Comparison of ENCODE assay signal across 20 mouse cellular contexts in genomic region chr4:120158714-120159310, GRCm38 (mm10). TPM values are rescaled to one million over a fixed set of nuclear protein-coding genes. Genes with fewer than 3 reads are reported as not detected.
DNase-seq lines count a peak whose midpoint lies in the region; ATAC-seq lines count a peak whose summit lies in the region.
"Had no signal": no experiment of that assay in that cellular context is flagged by ENCODE, and none has a peak within 500 bp of the region (broad histone marks: within the 10 kb centered on the region; RNA-seq: fewer than 3 reads in every experiment).

No protein-coding gene starts in this region.

- no peak overlapping the region for H3K4me2 ChIP-seq in heart, embryonic 11.5 days
- H3K4me2 ChIP-seq in midbrain, embryonic 13.5 days (replicated peaks), result no peak overlapping the region
- H3K4me2 ChIP-seq in midbrain, embryonic 16.5 days (ENCODE audit: low read length), result no peak overlapping the region
- no peak overlapping the region for H3K4me2 ChIP-seq in heart, embryonic 14.5 days (ENCODE audit: low read length)
- H3K4me2 ChIP-seq: embryonic facial prominence, embryonic 13.5 days; heart, embryonic 15.5 days; liver, embryonic 11.5 days had no signal

- no peak for ATAC-seq in heart, embryonic 11.5 days (replicated peaks; ENCODE audit: insufficient number of reproducible peaks, low FRiP score, low TSS enrichment)
- no peak for ATAC-seq in midbrain, embryonic 13.5 days
- ATAC-seq in midbrain, embryonic 16.5 days, result no peak
- no peak for ATAC-seq in heart, embryonic 14.5 days (ENCODE audit: insufficient number of reproducible peaks, insufficient read depth, low FRiP score, low read depth)
- ATAC-seq: forebrain, embryonic 14.5 days; lung, postnatal 0 days had no signal

- H3K4me3 ChIP-seq in heart, embryonic 11.5 days (ENCODE audit: low read depth, low read length), result no peak overlapping the region
- H3K4me3 ChIP-seq in midbrain, embryonic 13.5 days (replicated peaks), result no peak overlapping the region
- no peak overlapping the region for H3K4me3 ChIP-seq in midbrain, embryonic 16.5 days (ENCODE audit: low read depth, low read length)
- no peak overlapping the region for H3K4me3 ChIP-seq in heart, embryonic 14.5 days (ENCODE audit: control insufficient read depth in 1 of 2, insufficient read depth in 1 of 2, low read depth in 1 of 2, low read length in 2 of 2)
- H3K4me3 ChIP-seq: embryonic facial prominence, embryonic 13.5 days; heart, embryonic 15.5 days had no signal

- no peak overlapping the region for H3K9ac ChIP-seq in heart, embryonic 11.5 days (ENCODE audit: low read depth, low read length)
- H3K9ac ChIP-seq in midbrain, embryonic 13.5 days (replicated peaks), result peak overlapping the region; percentile 28; the same call in 1 of the 2 replicates
- no peak overlapping the region for H3K9ac ChIP-seq in midbrain, embryonic 16.5 days (ENCODE audit: low read depth, low read length)
- peak overlapping the region; percentile 13; the same call in 1 of the 2 replicates for H3K9ac ChIP-seq in heart, embryonic 14.5 days (ENCODE audit: low read length)
- H3K9ac ChIP-seq: embryonic facial prominence, embryonic 13.5 days; heart, embryonic 15.5 days had no signal

- DNase-seq in heart, adult 8-10 months (ENCODE audit: low spot score), result peak; percentile 31
- DNase-seq in right cerebral cortex, adult 2 months (ENCODE audit: low spot score in 2 of 2), result no peak
- no peak for DNase-seq in frontal cortex, postnatal 14 days (ENCODE audit: low spot score in 2 of 2)
- DNase-seq in thymus, postnatal 0 days (ENCODE audit: low spot score), result no peak
- DNase-seq: cerebellum, postnatal 10 days; kidney, adult 2 months; right cerebral cortex, postnatal 14 days had no signal

- no peaks in the 10 kb centered on the region for H3K36me3 ChIP-seq in heart, embryonic 11.5 days (ENCODE audit: control insufficient read depth, insufficient read depth, low read length)
- no peaks in the 10 kb centered on the region for H3K36me3 ChIP-seq in midbrain, embryonic 13.5 days
- H3K36me3 ChIP-seq in midbrain, embryonic 16.5 days (ENCODE audit: control insufficient read depth, insufficient read depth, low read length), result no peaks in the 10 kb centered on the region
- no peaks in the 10 kb centered on the region for H3K36me3 ChIP-seq in heart, embryonic 14.5 days (ENCODE audit: control insufficient read depth, insufficient read depth, low read length)
- H3K36me3 ChIP-seq: embryonic facial prominence, embryonic 13.5 days; heart, embryonic 15.5 days had no signal

- no peak overlapping the region for H3K27ac ChIP-seq in heart, embryonic 11.5 days (ENCODE audit: low read depth, low read length)
- no peak overlapping the region for H3K27ac ChIP-seq in midbrain, embryonic 13.5 days
- H3K27ac ChIP-seq in midbrain, embryonic 16.5 days (ENCODE audit: low read length), result no peak overlapping the region
- 0 out of 4 replicates have a peak overlapping the region, but pooled peaks of 1 of the 2 experiments have one; percentile 1 for H3K27ac ChIP-seq in heart, embryonic 14.5 days (replicated peaks in 1 of 2; ENCODE audit: control insufficient read depth in 1 of 2, insufficient read depth in 1 of 2, low read depth in 2 of 2, low read length in 2 of 2)
- H3K27ac ChIP-seq: embryonic facial prominence, embryonic 13.5 days; heart, embryonic 15.5 days had no signal

- 26% methylated on average over 5 of the region's 5 CpGs for WGBS in heart, embryonic 11.5 days (ENCODE audit: insufficient replicate concordance)
- WGBS in midbrain, embryonic 13.5 days, result 22% methylated on average over 5 of the region's 5 CpGs
- WGBS in midbrain, embryonic 16.5 days, result 26% methylated on average over 5 of the region's 5 CpGs
- WGBS in heart, embryonic 14.5 days, result 22% methylated on average over 5 of the region's 5 CpGs

- H3K9me3 ChIP-seq in heart, embryonic 11.5 days (replicated peaks; ENCODE audit: control insufficient read depth, low read length), result no peaks in the 10 kb centered on the region
- H3K9me3 ChIP-seq in midbrain, embryonic 13.5 days, result no peaks in the 10 kb centered on the region
- H3K9me3 ChIP-seq in midbrain, embryonic 16.5 days (replicated peaks; ENCODE audit: control insufficient read depth, low read length, poor library complexity, severe bottlenecking), result no peaks in the 10 kb centered on the region
- no peaks in the 10 kb centered on the region for H3K9me3 ChIP-seq in heart, embryonic 14.5 days (ENCODE audit: control insufficient read depth, low read length)
- H3K9me3 ChIP-seq: embryonic facial prominence, embryonic 13.5 days; heart, embryonic 15.5 days had no signal

- H3K27me3 ChIP-seq in heart, embryonic 11.5 days (ENCODE audit: control insufficient read depth, insufficient read depth, low read length), result peaks cover 13% of the 10 kb centered on the region; the same call in 1 of the 2 replicates
- no peaks in the 10 kb centered on the region for H3K27me3 ChIP-seq in midbrain, embryonic 13.5 days
- H3K27me3 ChIP-seq in midbrain, embryonic 16.5 days (ENCODE audit: control insufficient read depth, insufficient read depth, low read depth, low read length), result 0 out of 2 replicates have a peak, but pooled peaks cover 2% of the 10 kb centered on the region
- H3K27me3 ChIP-seq in heart, embryonic 14.5 days (ENCODE audit: control insufficient read depth, insufficient read depth, low read length), result peaks cover 5% of the 10 kb centered on the region
- H3K27me3 ChIP-seq: embryonic facial prominence, embryonic 13.5 days; heart, embryonic 15.5 days had no signal

- peaks cover 17% of the 10 kb centered on the region for H3K4me1 ChIP-seq in heart, embryonic 11.5 days (ENCODE audit: control insufficient read depth, insufficient read depth, low read length)
- H3K4me1 ChIP-seq in midbrain, embryonic 13.5 days (replicated peaks), result peaks cover 16% of the 10 kb centered on the region
- H3K4me1 ChIP-seq in midbrain, embryonic 16.5 days (ENCODE audit: control insufficient read depth, insufficient read depth, low read length), result no peaks in the 10 kb centered on the region
- H3K4me1 ChIP-seq in heart, embryonic 14.5 days (ENCODE audit: control insufficient read depth in 2 of 2, insufficient read depth in 2 of 2, low read length in 2 of 2), result peaks cover 29 to 37% of the 10 kb centered on the region in 2 experiments

RNA-seq across cellular contexts. Expression of gene Edn2, which starts 2.2 kb away (rescaled TPM):
- not detected for total RNA-seq in heart, adult 8-10 months (2022)
- 0.30 and 0.87 TPM in 2 replicates for polyA plus RNA-seq in heart, embryonic 11.5 days (2014; fragmentation: Nextera tagmentation; extraction: Ambion mirVana)
- not detected in 2 replicates for polyA plus RNA-seq in midbrain, embryonic 13.5 days (2015; fragmentation: Nextera tagmentation; extraction: Ambion mirVana)
- polyA plus RNA-seq in midbrain, embryonic 16.5 days (2015; fragmentation: Nextera tagmentation; extraction: Ambion mirVana), result 0.19 TPM in 1 of 2 replicates, not detected in the other
- polyA plus RNA-seq in heart, embryonic 14.5 days (2014; fragmentation: Nextera tagmentation; extraction: Ambion mirVana), result 0.44 and 1.0 TPM in 2 replicates
- polyA plus RNA-seq in thymus, postnatal 0 days (2015; fragmentation: Nextera tagmentation; extraction: Ambion mirVana), result 0.69 and 0.73 TPM in 2 replicates
- total RNA-seq: layer of hippocampus, adult 18-20 months; left cerebral cortex, postnatal 10 days; monocyte, adult 5-6 weeks had no signal
- polyA plus RNA-seq: brain, embryonic 14.5 days; kidney, adult 2 months had no signal

Comparison
In these comparisons a context has a peak if more than half of its experiments do, and no peak if none do; other contexts are left out.
1. H3K9ac ChIP-seq: peak in midbrain, embryonic 13.5 days (single experiment) and heart, embryonic 14.5 days (single experiment); none in heart, embryonic 11.5 days (single experiment) and midbrain, embryonic 16.5 days (single experiment).